Mouse (Mus musculus): ENCODE data around the gene Mnd1. TPM values are rescaled to one million over a fixed set of nuclear protein-coding genes. Genes with fewer than 3 reads are reported as not detected.

Gene Mnd1
- total RNA-seq, 2 experiments from 2014 or later: 0.68 to 0.96 TPM

GRCm38 (mm10) chr3:84080074-84080473 lies 75.5 kb downstream of the Mnd1 start:
- intact Hi-C loops (cut with DNase I): no loop called here
- TF ChIP-seq CTCF (IDR thresholded peaks at IDR 0.05): no peak
- Histone ChIP-seq H3K4me3 (no peak overlapping the region), H3K27ac (no peak overlapping the region)
- DNase-seq (ENCODE audit: extremely low spot score in 1 of 2, low spot score in 2 of 2): no peak

- no peak overlapping the region for H3K27ac ChIP-seq
- no peak for DNase-seq (ENCODE audit: extremely low spot score in 1 of 2, low spot score in 2 of 2)
- intact Hi-C loops (cut with DNase I): no loop called here
- no peak for TF ChIP-seq CTCF (IDR thresholded peaks at IDR 0.05)
- H3K4me3 ChIP-seq: no peak overlapping the region
Observed at GRCm38 (mm10) chr3:84077505-84077904, 78.1 kb downstream of the Mnd1 start.

GRCm38 (mm10) chr3:84076543-84077332 lies 78.8 kb downstream of the Mnd1 start:
- Histone ChIP-seq H3K4me3 (no peak overlapping the region), H3K27ac (no peak overlapping the region)
- no peak for DNase-seq (ENCODE audit: extremely low spot score in 1 of 2, low spot score in 2 of 2)
- intact Hi-C loops (cut with DNase I): no loop called here
- no peak for TF ChIP-seq CTCF (IDR thresholded peaks at IDR 0.05)

- Histone ChIP-seq H3K27ac (no peak overlapping the region), H3K4me3 (no peak overlapping the region)
- TF ChIP-seq CTCF (IDR thresholded peaks at IDR 0.05): no peak
- intact Hi-C loops (cut with DNase I): no loop called here
- no peak for DNase-seq (ENCODE audit: extremely low spot score in 1 of 2, low spot score in 2 of 2)
Observed at GRCm38 (mm10) chr3:84075516-84075915, 80.1 kb downstream of the Mnd1 start.

- intact Hi-C loops (cut with DNase I): no loop called here
- H3K4me3 ChIP-seq: no peak overlapping the region
- DNase-seq (ENCODE audit: extremely low spot score in 1 of 2, low spot score in 2 of 2): no peak
- no peak overlapping the region for H3K27ac ChIP-seq
- TF ChIP-seq CTCF (IDR thresholded peaks at IDR 0.05): no peak
Observed at GRCm38 (mm10) chr3:84074777-84075176, 80.8 kb downstream of the Mnd1 start.

- no peak overlapping the region for H3K27ac ChIP-seq
- intact Hi-C loops (cut with DNase I): no loop called here
- no peak for DNase-seq (ENCODE audit: extremely low spot score in 1 of 2, low spot score in 2 of 2)
- TF ChIP-seq CTCF (IDR thresholded peaks at IDR 0.05): no peak
- H3K4me3 ChIP-seq: no peak overlapping the region
Observed at GRCm38 (mm10) chr3:84071641-84072040, 83.9 kb downstream of the Mnd1 start.

- DNase-seq (ENCODE audit: extremely low spot score in 1 of 2, low spot score in 2 of 2): no peak
Observed at GRCm38 (mm10) chr3:84070811-84071210, 84.8 kb downstream of the Mnd1 start.

GRCm38 (mm10) chr3:84068831-84069709 lies 86.5 kb downstream of the Mnd1 start:
- H3K4me3 ChIP-seq: no peak overlapping the region
- intact Hi-C loops (cut with DNase I): no loop called here
- H3K27ac ChIP-seq: no peak overlapping the region
- DNase-seq (ENCODE audit: extremely low spot score in 1 of 2, low spot score in 2 of 2): no peak
- TF ChIP-seq CTCF (IDR thresholded peaks at IDR 0.05): no peak

More at GRCm38 (mm10) chr3:84070811-84071210, 84.8 kb downstream of the Mnd1 start:
- H3K4me3 ChIP-seq: no peak overlapping the region
- no peak overlapping the region for H3K27ac ChIP-seq
- intact Hi-C loops (cut with DNase I): no loop called here
- TF ChIP-seq CTCF (IDR thresholded peaks at IDR 0.05): no peak

GRCm38 (mm10) chr3:84065825-84066224 lies 89.8 kb downstream of the Mnd1 start:
- TF ChIP-seq CTCF (IDR thresholded peaks at IDR 0.05): no peak
- intact Hi-C loops (cut with DNase I): no loop called here

GRCm38 (mm10) chr3:84063369-84063914 lies 92.1 kb downstream of the Mnd1 start:
- H3K27ac ChIP-seq: no peak overlapping the region
- intact Hi-C loops (cut with DNase I): no loop called here
- TF ChIP-seq CTCF (IDR thresholded peaks at IDR 0.05): no peak
- H3K4me3 ChIP-seq: no peak overlapping the region
- no peak for DNase-seq (ENCODE audit: extremely low spot score in 1 of 2, low spot score in 2 of 2)

More at GRCm38 (mm10) chr3:84065825-84066224, 89.8 kb downstream of the Mnd1 start:
- Histone ChIP-seq H3K4me3 (no peak overlapping the region), H3K27ac (no peak overlapping the region)
- no peak for DNase-seq (ENCODE audit: extremely low spot score in 1 of 2, low spot score in 2 of 2)

GRCm38 (mm10) chr3:84061523-84062453 lies 93.8 kb downstream of the Mnd1 start:
- intact Hi-C loops (cut with DNase I): no loop called here
- TF ChIP-seq CTCF (IDR thresholded peaks at IDR 0.05): no peak
- no peak overlapping the region for H3K4me3 ChIP-seq
- DNase-seq (ENCODE audit: extremely low spot score in 1 of 2, low spot score in 2 of 2): no peak
- H3K27ac ChIP-seq: no peak overlapping the region
